Mouse (Mus musculus) embryonic facial prominence, embryonic 15.5 days (tissue): ENCODE data around the gene Olfr1378. TPM values are rescaled to one million over a fixed set of nuclear protein-coding genes. Genes with fewer than 3 reads are reported as not detected.

Source experiments
- ATAC-seq: fragments of 200-750 bp; cut with Nextera tagmentation; 2 replicates; pipeline ENCODE4 v1.8.0; 2017; ENCODE audit warnings: low read depth, moderate TSS enrichment; ENCODE audit not compliant: insufficient number of reproducible peaks, low FRiP score, low TSS enrichment
- H3K27ac ChIP-seq: fragments of 300-500 bp; sonication (generic); replicated peaks from 2 replicates; pipeline ENCODE4 v1.5.1; 2015; ENCODE audit warnings: mild to moderate bottlenecking, inconsistent platforms
- H3K27me3 ChIP-seq: fragments of 300-500 bp; sonication (generic); 2 replicates; pipeline ENCODE4 v1.6.1; 2015; ENCODE audit warnings: inconsistent platforms
- H3K36me3 ChIP-seq: fragments of 300-500 bp; sonication (generic); 2 replicates; pipeline ENCODE4 v1.6.1; 2015; ENCODE audit warnings: mild to moderate bottlenecking, inconsistent platforms
- H3K4me1 ChIP-seq: fragments of 300-500 bp; sonication (generic); 2 replicates; pipeline ENCODE4 v1.6.1; 2015; ENCODE audit warnings: inconsistent platforms
- H3K4me2 ChIP-seq: fragments of 300-500 bp; sonication (generic); replicated peaks from 2 replicates; pipeline ENCODE4 v1.6.1; 2015; ENCODE audit warnings: mild to moderate bottlenecking, inconsistent platforms
- H3K4me3 ChIP-seq: fragments of 300-500 bp; sonication (generic); replicated peaks from 2 replicates; pipeline ENCODE4 v1.5.1; 2015; ENCODE audit warnings: mild to moderate bottlenecking, inconsistent platforms
- H3K9ac ChIP-seq: fragments of 300-500 bp; sonication (generic); 2 replicates; pipeline ENCODE4 v1.6.1; 2015; ENCODE audit warnings: inconsistent platforms
- H3K9me3 ChIP-seq: fragments of 300-500 bp; sonication (generic); replicated peaks from 2 replicates; pipeline ENCODE4 v1.6.1; 2016; ENCODE audit warnings: inconsistent platforms
- WGBS: fragments of 180-500 bp; shearing (Covaris S2); methylation state at CpG from one replicate; pipeline ENCODE4 v1.1.7; 2015; 5-methylcytosine and 5-hydroxymethylcytosine counted together
- polyA plus RNA-seq: library from polyadenylated mRNA; unstranded; fragments of >200 nt; fragmentation: Nextera tagmentation; extraction: Ambion mirVana; gene quantifications from 2 replicates; pipeline ENCODE4 v1.2.1, GENCODE M21; 2015

The Olfr1378 gene
- polyA plus RNA-seq, result not detected in 2 replicates

- Histone ChIP-seq H3K9ac (no peak within 1 kb of the TSS), H3K4me2 (no peak within 1 kb of the TSS), H3K27me3 (no peaks in the 10 kb centered on the region), H3K27ac (no peak within 1 kb of the TSS), H3K4me3 (no peak within 1 kb of the TSS), H3K9me3 (no peaks in the 10 kb centered on the region), H3K4me1 (no peaks in the 10 kb centered on the region), H3K36me3 (no peaks in the 10 kb centered on the region)
- no peak for ATAC-seq
- WGBS, result 84% methylated on average over 11 of the region's 11 CpGs
Measured at GRCm38 (mm10) chr11:50966230-50966629, at the start of gene Olfr1378. Gene Olfr1378, plus strand, starts transcription at chr11:50966530.

DNA sequence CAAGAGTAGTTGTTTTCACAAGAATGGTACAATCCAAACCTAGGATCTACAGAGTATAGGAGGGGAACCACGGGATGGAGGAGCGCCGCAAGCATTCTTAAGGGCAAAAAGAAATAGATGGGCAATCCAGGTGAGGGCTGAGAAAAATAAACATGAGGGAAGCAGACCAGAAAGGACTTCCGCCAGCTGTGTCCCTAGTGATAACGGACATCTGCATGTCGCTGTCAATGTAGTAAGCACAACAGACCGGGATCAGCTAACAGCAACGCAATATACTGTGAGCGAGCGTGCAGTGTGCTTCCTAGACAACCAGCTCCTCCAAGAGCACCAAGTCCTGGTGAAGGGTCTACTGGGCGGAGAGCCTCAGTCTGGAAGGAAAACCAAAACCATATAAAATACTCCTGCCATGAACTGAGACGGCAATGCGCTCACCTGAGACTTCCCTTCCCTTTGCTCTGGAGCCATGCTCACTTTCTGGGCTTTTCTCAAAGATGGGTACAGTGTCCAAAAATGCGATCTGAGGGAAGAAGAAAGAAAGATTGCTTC lies 35.8 kb upstream of the Olfr1378 start:
- H3K36me3 ChIP-seq, result no peaks in the 10 kb centered on the region
- H3K4me3 ChIP-seq, result peak overlapping the region; percentile 77
- H3K9ac ChIP-seq, result peak overlapping the region; percentile 59
- peaks cover 9% of the 10 kb centered on the region; the same call in 1 of the 2 replicates for H3K4me1 ChIP-seq
- peak overlapping the region; percentile 90 for H3K4me2 ChIP-seq
- H3K9me3 ChIP-seq, result no peaks in the 10 kb centered on the region
- no peak for ATAC-seq
- H3K27me3 ChIP-seq, result 0 out of 2 replicates have a peak, but pooled peaks cover 3% of the 10 kb centered on the region
- WGBS, result 26% methylated on average over 14 of the region's 14 CpGs
- no peak overlapping the region for H3K27ac ChIP-seq

GRCm38 (mm10) chr11:50931021-50931420 lies 35.3 kb upstream of the Olfr1378 start:
- Histone ChIP-seq H3K27ac (no peak overlapping the region), H3K9me3 (no peaks in the 10 kb centered on the region), H3K9ac (peak overlapping the region; percentile 59), H3K4me2 (peak overlapping the region; percentile 90), H3K4me1 (peaks cover 9% of the 10 kb centered on the region; the same call in 1 of the 2 replicates), H3K27me3 (0 out of 2 replicates have a peak, but pooled peaks cover 3% of the 10 kb centered on the region), H3K36me3 (no peaks in the 10 kb centered on the region), H3K4me3 (peak overlapping the region; percentile 77)
- ATAC-seq, result peak; percentile 66
- 4% methylated on average over 16 of the region's 16 CpGs for WGBS

DNA sequence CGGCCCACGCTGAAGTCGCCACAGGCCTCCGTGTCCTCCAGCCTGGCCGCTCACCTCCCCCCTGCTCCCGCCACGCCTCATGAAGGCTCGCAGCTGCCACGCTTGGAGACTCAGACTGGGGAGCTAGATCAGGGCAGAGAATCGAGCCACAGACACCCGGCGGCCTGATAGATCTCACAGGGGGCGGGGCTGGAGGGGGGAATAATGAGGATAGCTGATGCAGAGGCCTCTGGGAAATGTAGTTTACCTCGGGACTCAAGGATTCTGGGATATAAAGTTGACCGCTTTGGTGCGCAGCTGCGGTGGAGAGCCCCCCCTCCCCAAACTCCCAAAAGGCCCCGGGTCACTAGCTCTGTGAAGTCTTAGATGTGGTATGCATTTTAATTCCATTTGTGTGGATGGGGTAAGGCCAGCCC lies 34.9 kb upstream of the Olfr1378 start, which contains the start of gene Zfp354b:
Zfp354b (minus strand) TSS at position 183 of the 416 bp plus-strand sequence.
- Histone ChIP-seq H3K36me3 (no peaks in the 10 kb centered on the region), H3K27ac (no peak within 1 kb of the TSS), H3K4me1 (peaks cover 9% of the 10 kb centered on the region; the same call in 1 of the 2 replicates), H3K27me3 (0 out of 2 replicates have a peak, but pooled peaks cover 3% of the 10 kb centered on the region), H3K4me2 (peak within 1 kb of the TSS; percentile 90), H3K9me3 (no peaks in the 10 kb centered on the region), H3K4me3 (peak within 1 kb of the TSS; percentile 77), H3K9ac (peak within 1 kb of the TSS; percentile 59)
- ATAC-seq, result peak; percentile 92
- WGBS, result 0% methylated on average over 18 of the region's 18 CpGs

- WGBS, result 75% methylated on average over 1 of the region's 1 CpGs
- Histone ChIP-seq H3K36me3 (no peaks in the 10 kb centered on the region), H3K4me1 (peaks cover 9% of the 10 kb centered on the region; the same call in 1 of the 2 replicates), H3K27me3 (0 out of 2 replicates have a peak, but pooled peaks cover 3% of the 10 kb centered on the region), H3K27ac (no peak overlapping the region), H3K9ac (no peak overlapping the region), H3K4me3 (peak overlapping the region; percentile 77), H3K4me2 (peak overlapping the region; percentile 90), H3K9me3 (no peaks in the 10 kb centered on the region)
- ATAC-seq, result no peak
Measured at GRCm38 (mm10) chr11:50932040-50932439, 34.3 kb upstream of the Olfr1378 start.

DNA sequence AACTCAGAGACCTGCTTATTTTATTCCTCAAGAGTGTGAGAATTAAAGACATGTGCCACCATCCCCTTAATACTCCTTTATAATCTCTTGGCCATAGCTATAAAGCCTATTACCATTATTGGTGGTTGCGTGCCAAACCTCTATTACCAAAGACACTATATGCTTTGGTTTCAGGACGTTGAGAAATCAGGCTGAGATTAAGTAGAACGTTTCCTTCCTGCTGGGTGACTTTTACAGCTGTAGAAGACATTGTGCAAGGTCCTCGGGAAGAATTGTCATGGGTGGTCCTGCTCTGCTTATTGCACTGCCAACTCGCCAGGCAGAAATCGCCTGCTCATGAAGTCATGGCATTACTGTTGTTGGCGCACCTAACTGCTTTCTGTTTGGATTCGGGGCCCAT lies 27.9 kb upstream of the Olfr1378 start:
- 79% methylated on average over 8 of the region's 8 CpGs for WGBS
- no peak for ATAC-seq
- no peaks in the 10 kb centered on the region for H3K27me3 ChIP-seq
- no peaks in the 10 kb centered on the region for H3K4me1 ChIP-seq
- no peak overlapping the region for H3K9ac ChIP-seq
- no peaks in the 10 kb centered on the region for H3K9me3 ChIP-seq
- no peak overlapping the region for H3K27ac ChIP-seq
- H3K4me2 ChIP-seq, result no peak overlapping the region
- no peaks in the 10 kb centered on the region for H3K36me3 ChIP-seq
- no peak overlapping the region for H3K4me3 ChIP-seq

DNA sequence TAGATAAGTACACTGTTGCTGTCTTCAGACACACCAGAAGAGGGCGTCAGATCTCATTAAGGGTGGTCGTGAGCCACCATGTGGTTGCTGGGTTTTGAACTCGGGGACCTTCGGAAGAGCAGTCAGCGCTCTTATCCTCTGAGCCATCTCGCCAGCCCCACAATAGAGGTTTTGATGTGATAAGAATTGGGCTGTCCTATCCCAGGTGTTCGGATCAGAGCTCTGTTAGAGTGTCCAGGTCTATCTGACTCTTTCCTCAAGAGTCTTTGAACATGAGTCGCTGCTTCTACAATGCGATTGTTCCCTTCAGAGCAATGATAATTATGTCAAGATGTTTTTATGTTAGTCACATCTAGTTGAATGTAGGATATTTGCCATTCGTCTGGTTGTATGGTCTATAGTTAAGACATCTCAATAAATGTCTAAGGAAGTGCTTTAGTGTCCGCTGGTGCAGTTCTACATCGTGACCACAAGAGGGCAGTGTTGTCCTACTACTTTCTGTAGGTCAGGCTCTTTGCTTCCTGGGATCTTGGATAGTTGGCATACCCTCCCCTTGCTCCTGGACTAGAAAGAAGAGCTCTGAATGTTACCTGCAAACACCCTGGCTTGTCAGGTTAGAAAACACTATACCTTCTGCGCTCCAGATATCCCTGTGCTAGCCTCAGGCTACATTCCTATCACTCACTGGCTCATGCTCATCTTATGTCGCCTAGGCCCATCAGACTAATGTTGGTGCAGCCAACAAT lies 26.5 kb upstream of the Olfr1378 start:
- no peaks in the 10 kb centered on the region for H3K9me3 ChIP-seq
- H3K4me1 ChIP-seq, result no peaks in the 10 kb centered on the region
- H3K27ac ChIP-seq, result no peak overlapping the region
- H3K9ac ChIP-seq, result no peak overlapping the region
- 32% methylated on average over 14 of the region's 14 CpGs for WGBS
- H3K36me3 ChIP-seq, result no peaks in the 10 kb centered on the region
- ATAC-seq, result no peak
- no peak overlapping the region for H3K4me2 ChIP-seq
- no peak overlapping the region for H3K4me3 ChIP-seq
- H3K27me3 ChIP-seq, result no peaks in the 10 kb centered on the region

GRCm38 (mm10) chr11:50942386-50942785 lies 23.9 kb upstream of the Olfr1378 start:
- no peaks in the 10 kb centered on the region for H3K4me1 ChIP-seq
- H3K9ac ChIP-seq, result no peak overlapping the region
- no peaks in the 10 kb centered on the region for H3K27me3 ChIP-seq
- H3K4me3 ChIP-seq, result no peak overlapping the region
- WGBS, result 67% methylated on average over 12 of the region's 12 CpGs
- H3K36me3 ChIP-seq, result no peaks in the 10 kb centered on the region
- no peak overlapping the region for H3K4me2 ChIP-seq
- no peak for ATAC-seq
- H3K9me3 ChIP-seq, result no peaks in the 10 kb centered on the region
- no peak overlapping the region for H3K27ac ChIP-seq

- no peak for ATAC-seq
- Histone ChIP-seq H3K36me3 (no peaks in the 10 kb centered on the region), H3K9me3 (no peaks in the 10 kb centered on the region), H3K4me3 (no peak within 1 kb of the TSS), H3K4me2 (no peak within 1 kb of the TSS), H3K27me3 (no peaks in the 10 kb centered on the region), H3K27ac (no peak within 1 kb of the TSS), H3K4me1 (no peaks in the 10 kb centered on the region), H3K9ac (no peak within 1 kb of the TSS)
- 77% methylated on average over 14 of the region's 14 CpGs for WGBS
Measured at GRCm38 (mm10) chr11:50943506-50943905, 22.8 kb upstream of the Olfr1378 start, which contains the start of gene 4933414I15Rik. Gene 4933414I15Rik, minus strand, starts transcription at chr11:50943765.

- H3K9me3 ChIP-seq, result no peaks in the 10 kb centered on the region
- no peak for ATAC-seq
- H3K4me1 ChIP-seq, result no peaks in the 10 kb centered on the region
- no peaks in the 10 kb centered on the region for H3K36me3 ChIP-seq
- no peak overlapping the region for H3K4me2 ChIP-seq
- no peak overlapping the region for H3K4me3 ChIP-seq
- H3K9ac ChIP-seq, result no peak overlapping the region
- H3K27ac ChIP-seq, result no peak overlapping the region
- H3K27me3 ChIP-seq, result no peaks in the 10 kb centered on the region
- WGBS, result 68% methylated on average over 14 of the region's 14 CpGs
Measured at GRCm38 (mm10) chr11:50952290-50952689, 14.0 kb upstream of the Olfr1378 start.

- Histone ChIP-seq H3K4me3 (no peak within 1 kb of the TSS), H3K9me3 (no peaks in the 10 kb centered on the region), H3K9ac (no peak within 1 kb of the TSS), H3K27me3 (no peaks in the 10 kb centered on the region), H3K4me1 (no peaks in the 10 kb centered on the region), H3K36me3 (no peaks in the 10 kb centered on the region), H3K4me2 (no peak within 1 kb of the TSS), H3K27ac (no peak within 1 kb of the TSS)
- WGBS, result 66% methylated on average over 6 of the region's 6 CpGs
- no peak for ATAC-seq
Measured at GRCm38 (mm10) chr11:50953665-50954064, 12.7 kb upstream of the Olfr1378 start, which contains the start of gene Prop1. Gene Prop1, minus strand, starts transcription at chr11:50953765.
